Mouse (Mus musculus) 416B (cell line): ENCODE results near the gene Nrf1.

Source experiments
- DNase-seq: peaks from one replicate; pipeline ENCODE4 v3.0.0; 2011; ENCODE audit warnings: low read depth

The Nrf1 gene

DNA sequence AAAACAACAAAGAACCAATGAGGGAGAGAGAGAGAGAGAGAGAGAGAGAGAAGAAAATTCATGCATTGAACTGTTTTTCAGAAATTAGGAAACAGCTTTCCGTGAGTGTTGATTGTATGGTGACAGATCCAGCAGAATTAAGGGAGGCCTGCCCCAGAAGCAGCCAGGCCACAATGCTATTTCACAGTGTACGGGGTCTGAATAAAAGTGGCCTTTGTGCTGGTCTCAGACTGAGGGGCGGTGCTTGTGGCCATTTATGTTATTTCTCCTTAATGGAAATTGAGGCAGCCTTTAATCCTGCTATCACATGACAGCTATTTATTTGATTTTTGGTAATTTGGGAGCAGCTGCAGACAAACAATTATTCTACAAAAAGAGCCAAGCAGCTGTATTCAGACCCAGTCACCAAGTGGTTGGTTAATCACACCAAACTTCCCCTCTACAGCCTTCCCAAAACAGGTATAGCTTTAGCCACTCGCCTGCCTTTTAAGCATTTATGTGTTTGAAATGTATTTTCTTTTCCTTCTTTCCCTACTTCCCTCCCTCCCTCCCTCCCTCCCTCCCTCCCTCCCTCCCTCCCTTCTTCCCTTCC lies 31.2 kb downstream of the Nrf1 start:
- no peak for DNase-seq

GRCm38 (mm10) chr6:30081339-30081738 lies 33.6 kb downstream of the Nrf1 start:
- peak; percentile 76 for DNase-seq

DNA sequence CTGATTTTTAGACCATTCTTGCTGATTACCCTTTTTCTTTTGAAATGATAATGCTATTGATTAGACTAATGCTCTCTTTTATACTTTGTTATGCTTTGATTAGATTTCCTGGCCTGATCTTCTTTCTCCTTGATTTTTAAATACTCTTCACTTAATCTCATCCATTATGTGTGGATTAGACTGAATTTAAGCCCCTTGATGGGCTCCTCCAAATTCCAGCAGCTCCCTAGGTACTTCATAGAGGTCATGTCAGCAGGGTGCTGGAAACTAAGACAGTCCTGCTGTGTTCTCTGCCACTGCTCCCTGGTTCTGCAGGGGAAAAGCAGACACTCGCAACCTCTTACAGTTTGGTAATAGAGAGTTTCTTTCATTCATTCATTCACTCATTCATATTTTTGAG lies 35.5 kb downstream of the Nrf1 start:
- no peak for DNase-seq

DNA sequence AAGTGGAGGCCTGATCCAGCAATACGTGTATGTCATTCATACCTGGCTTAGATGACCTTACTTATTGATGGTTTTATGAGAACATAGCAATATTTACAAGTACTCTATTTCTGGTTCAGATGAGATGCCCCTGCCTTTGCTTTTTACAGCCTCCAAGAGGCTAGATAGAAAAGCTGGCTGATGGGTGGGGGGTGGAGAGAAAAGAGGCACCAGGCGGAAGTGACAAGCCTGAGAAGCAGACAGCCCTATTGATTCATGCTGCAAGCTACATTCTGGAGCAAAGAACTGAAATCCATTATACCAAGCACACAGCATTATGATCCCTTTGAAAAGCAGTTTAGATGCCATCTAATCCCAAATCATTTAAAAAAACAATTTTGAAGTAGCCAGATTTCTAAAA lies 37.6 kb downstream of the Nrf1 start:
- no peak for DNase-seq

- DNase-seq: peak; percentile 57
Observed at GRCm38 (mm10) chr6:30091221-30091620, 43.4 kb downstream of the Nrf1 start.

DNA sequence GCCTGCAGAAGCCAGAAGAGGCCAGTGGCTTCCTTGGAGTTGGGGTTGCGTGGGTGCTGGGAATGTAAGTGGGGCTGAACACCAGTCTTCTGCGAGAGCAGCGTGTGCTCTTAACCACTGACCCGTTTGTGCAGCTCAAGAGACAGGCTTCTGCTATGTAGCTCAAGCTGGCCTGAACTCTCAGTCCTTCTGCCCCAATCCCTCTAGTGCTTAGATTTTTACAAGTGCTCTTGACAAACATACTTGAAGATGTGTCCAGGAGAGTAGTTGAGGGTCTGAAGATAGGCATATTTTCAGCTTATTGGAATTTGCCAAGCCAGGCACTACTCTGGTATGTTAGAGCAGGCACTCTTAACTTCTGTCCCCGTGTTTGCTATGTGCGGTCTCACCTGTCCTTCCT lies 45.0 kb downstream of the Nrf1 start:
- DNase-seq: no peak

GRCm38 (mm10) chr6:30101773-30102415 lies 54.1 kb downstream of the Nrf1 start:
- DNase-seq: no peak

DNA sequence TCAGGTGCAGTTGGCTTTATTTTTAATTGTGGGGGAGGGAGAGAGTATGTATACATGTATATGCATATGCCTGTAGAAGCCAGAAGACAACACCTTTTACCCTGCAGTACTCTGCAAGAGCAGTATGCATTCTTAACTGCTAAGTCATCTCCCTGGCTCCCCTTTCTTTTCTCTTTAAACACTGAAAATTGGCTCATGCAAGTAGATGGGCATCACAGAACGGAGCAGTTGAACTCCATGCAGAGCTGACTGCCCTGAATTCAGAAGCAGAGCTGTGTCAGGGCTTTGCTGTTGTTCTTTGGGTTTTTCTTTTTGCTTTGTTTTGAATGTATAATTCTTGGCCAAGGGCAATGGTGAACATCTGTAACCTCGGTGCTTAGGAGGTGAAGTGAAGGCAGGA lies 58.3 kb downstream of the Nrf1 start:
- DNase-seq: no peak

DNA sequence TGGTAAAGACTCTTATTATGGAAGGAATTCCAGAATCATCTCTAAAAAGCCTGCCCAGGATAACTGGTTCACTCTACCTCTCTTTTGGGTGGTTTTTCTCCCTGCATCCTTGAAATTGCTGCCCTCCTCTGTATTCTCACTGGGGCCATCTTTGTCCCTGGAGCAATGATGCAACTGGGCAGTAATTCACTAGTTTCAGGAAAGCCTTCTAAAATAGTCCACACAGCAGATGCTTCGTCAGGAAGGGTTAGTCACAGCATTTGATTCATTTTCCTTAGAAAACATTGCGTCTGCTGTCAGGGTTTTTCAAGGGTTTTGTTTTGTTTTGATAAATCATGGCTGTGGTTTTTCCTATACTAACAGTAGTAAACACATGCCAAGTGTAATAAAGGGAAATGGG lies 59.7 kb downstream of the Nrf1 start:
- peak; percentile 54 for DNase-seq

- no peak for DNase-seq
Observed at GRCm38 (mm10) chr6:30109820-30110502, 62.2 kb downstream of the Nrf1 start.

GRCm38 (mm10) chr6:30112349-30113132 lies 64.8 kb downstream of the Nrf1 start:
- DNase-seq: no peak

DNA sequence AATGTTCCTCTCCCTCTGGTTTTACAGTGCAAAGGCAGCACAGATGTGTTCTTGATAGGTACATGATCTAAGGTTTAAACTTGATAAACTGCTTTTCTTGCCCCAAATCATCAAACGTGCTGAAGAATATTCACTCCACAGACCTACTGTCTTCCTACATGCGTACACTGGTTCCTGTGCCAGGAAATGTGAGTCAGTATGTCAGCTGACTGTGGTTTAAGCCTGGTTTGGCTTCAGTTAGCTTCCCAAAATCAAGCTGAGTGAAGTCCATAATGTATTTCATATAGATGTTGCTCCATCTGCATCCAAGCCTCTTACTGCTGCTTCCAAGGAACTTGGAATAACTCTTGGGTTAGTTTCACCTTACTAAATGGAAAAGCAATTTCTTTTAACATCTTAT lies 66.3 kb downstream of the Nrf1 start:
- peak; percentile 95 for DNase-seq

DNA sequence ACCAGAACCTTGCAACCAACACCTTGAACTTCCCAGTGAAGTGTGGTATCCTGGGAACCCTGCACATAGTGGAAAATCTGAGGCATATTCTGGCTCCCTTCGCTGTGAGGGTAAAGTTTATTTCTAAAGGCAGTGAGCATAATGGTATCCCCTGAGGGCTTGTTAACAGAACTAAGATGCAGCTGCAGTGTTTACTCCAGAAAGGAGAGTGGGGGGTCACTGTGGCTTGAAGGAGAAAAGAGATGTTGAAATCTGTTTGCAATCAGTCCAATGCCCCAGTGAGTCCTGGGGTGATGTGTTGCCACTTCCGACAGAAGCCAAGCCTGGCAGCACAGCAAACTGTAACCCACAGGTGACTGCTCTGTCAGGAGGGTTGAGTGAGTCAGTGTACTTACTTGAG lies 73.4 kb downstream of the Nrf1 start:
- peak; percentile 35 for DNase-seq

- no peak for DNase-seq
Observed at GRCm38 (mm10) chr6:30121600-30121999, 73.8 kb downstream of the Nrf1 start.

DNA sequence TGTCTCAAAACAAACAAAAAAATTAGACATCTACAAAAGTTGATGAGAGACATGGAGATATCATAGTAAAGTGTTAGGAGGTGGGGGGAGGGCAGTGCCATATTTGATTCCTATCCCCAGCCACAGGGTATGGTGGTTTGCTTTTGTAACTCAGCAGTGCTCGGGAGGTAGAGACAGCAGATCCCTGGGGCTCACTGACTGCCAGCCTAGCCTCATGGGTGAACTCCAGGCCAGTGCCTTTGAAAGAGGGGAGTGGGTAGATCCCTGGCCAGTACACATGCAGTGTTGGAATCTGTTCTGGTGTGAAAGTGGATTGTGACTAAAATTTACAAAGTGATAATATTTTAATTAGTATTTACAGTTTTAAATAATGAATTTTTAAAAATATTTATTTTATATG lies 75.6 kb downstream of the Nrf1 start:
- DNase-seq: no peak

GRCm38 (mm10) chr6:30126060-30126459 lies 78.3 kb downstream of the Nrf1 start:
- no peak for DNase-seq

GRCm38 (mm10) chr6:30126766-30127165 lies 79.0 kb downstream of the Nrf1 start:
- DNase-seq: no peak

DNA sequence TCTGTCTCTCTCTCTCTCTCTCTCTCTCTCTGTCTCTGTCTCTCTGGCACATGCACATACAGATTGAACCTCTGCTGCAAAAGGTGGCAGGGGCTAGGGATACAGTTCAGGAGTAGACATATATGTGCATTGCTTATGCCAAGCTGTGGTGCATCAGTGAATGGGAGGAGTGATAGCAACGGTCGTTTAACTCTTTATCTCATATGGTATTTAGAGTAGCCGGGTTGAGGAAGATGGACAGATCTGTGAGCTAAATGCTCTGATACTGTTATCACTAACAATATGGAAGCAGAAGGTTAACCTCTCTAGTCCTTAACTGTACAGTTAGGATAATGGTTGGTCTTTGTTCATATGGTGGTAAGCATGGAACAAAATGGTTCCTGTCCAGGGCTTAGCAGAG lies 84.6 kb downstream of the Nrf1 start:
- DNase-seq: no peak

GRCm38 (mm10) chr6:30135590-30135989 lies 87.8 kb downstream of the Nrf1 start:
- peak; percentile 84 for DNase-seq

GRCm38 (mm10) chr6:30137227-30137626 lies 89.4 kb downstream of the Nrf1 start:
- DNase-seq: no peak

DNA sequence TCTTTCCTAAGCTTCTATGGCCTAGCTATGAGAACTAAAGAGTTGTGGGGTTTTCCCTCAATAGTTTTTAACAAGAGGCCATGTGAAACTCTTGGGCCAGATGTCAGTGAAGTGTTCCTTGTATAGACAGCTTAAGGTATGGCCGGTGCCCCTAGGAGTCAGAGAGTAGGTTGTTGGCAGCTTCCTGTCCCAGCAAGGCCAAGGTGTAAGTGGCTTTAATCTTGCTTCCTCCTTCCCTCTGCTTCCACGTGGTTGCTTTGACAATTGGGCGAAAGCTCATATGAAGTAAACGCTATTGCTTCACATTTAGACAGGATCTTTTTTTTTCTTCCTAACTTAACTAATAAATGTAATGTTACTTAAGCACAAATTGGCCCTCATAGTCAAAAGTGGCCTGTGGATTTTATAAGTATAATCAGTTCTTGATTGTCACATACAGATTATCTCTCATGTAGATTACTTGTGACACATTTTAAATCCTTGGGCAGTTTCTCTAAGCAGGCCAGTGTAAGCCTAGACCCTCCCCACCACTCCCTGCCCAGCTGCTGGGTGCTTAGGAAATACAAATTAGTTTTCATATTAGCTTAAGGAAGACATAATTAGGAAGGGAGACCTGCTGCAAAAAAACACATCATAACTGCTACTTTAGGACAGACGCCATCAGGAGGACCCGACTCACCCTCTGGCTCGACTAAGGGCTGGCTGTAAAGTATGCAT lies 91.7 kb downstream of the Nrf1 start:
- DNase-seq: peak; percentile 36

GRCm38 (mm10) chr6:30143263-30143662 lies 95.5 kb downstream of the Nrf1 start:
- no peak for DNase-seq
